In the genomic region with DNA sequence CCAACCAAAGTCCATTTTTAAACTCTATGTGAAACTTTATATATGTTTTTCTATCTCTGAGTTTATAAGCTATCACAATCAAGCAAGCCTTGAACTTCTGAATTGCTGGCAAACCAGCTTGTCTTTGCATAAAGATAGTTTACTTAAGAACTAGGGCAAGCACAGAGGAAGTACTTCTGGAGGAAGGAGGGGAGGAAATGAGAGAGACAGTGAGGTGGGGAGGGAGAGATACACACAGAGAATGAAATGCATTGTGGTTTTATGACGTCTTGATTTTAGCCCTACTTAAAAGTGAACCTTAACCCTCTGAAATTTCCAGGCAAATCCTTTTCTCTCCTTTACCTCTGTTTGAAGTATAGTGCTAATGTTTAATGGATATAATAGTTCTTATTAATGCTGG, we compare ENCODE assay signal across 25 mouse cellular contexts.
DNase-seq lines count a peak whose midpoint lies in the region; ATAC-seq and TF ChIP-seq lines count a peak whose summit lies in the region.
"Had no signal": no experiment of that assay in that cellular context is flagged by ENCODE, and none has a peak within 500 bp of the region (broad histone marks: within the 10 kb centered on the region; RNA-seq: fewer than 3 reads in every experiment).

No protein-coding gene starts in this region.

- H3K36me3 ChIP-seq in hindbrain, postnatal 0 days (ENCODE audit: insufficient read depth, low read length): no peaks in the 10 kb centered on the region
- H3K36me3 ChIP-seq: embryonic facial prominence, embryonic 10.5 days; embryonic facial prominence, embryonic 13.5 days; forebrain, embryonic 12.5 days; forebrain, embryonic 15.5 days; hindbrain, embryonic 10.5 days; hindbrain, embryonic 13.5 days had no signal

- no peak overlapping the region for H3K27ac ChIP-seq in hindbrain, postnatal 0 days
- H3K27ac ChIP-seq: embryonic facial prominence, embryonic 10.5 days; embryonic facial prominence, embryonic 13.5 days; forebrain, embryonic 12.5 days; forebrain, embryonic 15.5 days; heart, adult 2 months; hindbrain, embryonic 10.5 days; hindbrain, embryonic 13.5 days had no signal

- H3K9ac ChIP-seq in hindbrain, postnatal 0 days (replicated peaks; ENCODE audit: low read length): no peak overlapping the region
- H3K9ac ChIP-seq: embryonic facial prominence, embryonic 13.5 days; forebrain, embryonic 12.5 days; forebrain, embryonic 15.5 days; hindbrain, embryonic 13.5 days had no signal

- no peak for TF ChIP-seq CTCF in hindbrain, postnatal 0 days (IDR thresholded peaks at IDR 0.05; ENCODE audit: low read depth)

- peak; percentile 18 for DNase-seq in CD4-positive, CD25-positive, alpha-beta regulatory T cell, adult 2 months (ENCODE audit: low read depth, low spot score)
- DNase-seq in heart, adult 8-10 months (ENCODE audit: low spot score): no peak
- DNase-seq in urinary bladder, postnatal 25 days (ENCODE audit: low spot score): no peak
- DNase-seq in natural killer cell, adult 2 months (ENCODE audit: low spot score in 2 of 2): no peak
- DNase-seq in hindbrain, postnatal 0 days (ENCODE audit: low spot score): no peak
- DNase-seq: adrenal gland, postnatal 10 days; adrenal gland, postnatal 36 days; cerebellum, adult 18-20 months; cerebellum, adult 9-10 months; cerebellum, postnatal 14 days; gastrocnemius, postnatal 25 days; heart, adult 2 months; heart, postnatal 36 days had no signal

- no peak overlapping the region for H3K4me3 ChIP-seq in hindbrain, postnatal 0 days (ENCODE audit: low read length)
- H3K4me3 ChIP-seq: embryonic facial prominence, embryonic 10.5 days; embryonic facial prominence, embryonic 13.5 days; erythroblast, embryonic 14.5 days; forebrain, embryonic 12.5 days; forebrain, embryonic 15.5 days; heart, adult 2 months; hindbrain, embryonic 10.5 days; hindbrain, embryonic 13.5 days had no signal

- H3K27me3 ChIP-seq in hindbrain, postnatal 0 days (ENCODE audit: insufficient read depth, low read length): no peaks in the 10 kb centered on the region
- H3K27me3 ChIP-seq: embryonic facial prominence, embryonic 13.5 days; forebrain, embryonic 12.5 days; forebrain, embryonic 15.5 days; hindbrain, embryonic 13.5 days had no signal

- no peaks in the 10 kb centered on the region for H3K4me1 ChIP-seq in hindbrain, postnatal 0 days (ENCODE audit: insufficient read depth, low read length)
- H3K4me1 ChIP-seq: embryonic facial prominence, embryonic 10.5 days; embryonic facial prominence, embryonic 13.5 days; forebrain, embryonic 12.5 days; forebrain, embryonic 15.5 days; hindbrain, embryonic 10.5 days; hindbrain, embryonic 13.5 days had no signal

- no peaks in the 10 kb centered on the region for H3K9me3 ChIP-seq in hindbrain, postnatal 0 days (ENCODE audit: low read length)
- H3K9me3 ChIP-seq: embryonic facial prominence, embryonic 10.5 days; embryonic facial prominence, embryonic 13.5 days; forebrain, embryonic 12.5 days; forebrain, embryonic 15.5 days; hindbrain, embryonic 10.5 days; hindbrain, embryonic 13.5 days had no signal

- ATAC-seq in CD4-positive, CD25-positive, alpha-beta regulatory T cell, adult 4 months: peak; percentile 47
- ATAC-seq in common myeloid progenitor, adult 5-6 weeks (replicated peaks; ENCODE audit: low read depth, poor library complexity, severe bottlenecking): peak; percentile 72
- peak; percentile 59; the same call in 1 of the 2 replicates for ATAC-seq in megakaryocyte progenitor cell, adult 5-6 weeks (replicated peaks; ENCODE audit: poor library complexity)
- no peak for ATAC-seq in hindbrain, postnatal 0 days
- ATAC-seq: forebrain, embryonic 15.5 days; hindbrain, embryonic 16.5 days had no signal

- WGBS in hindbrain, postnatal 0 days: 77% methylated on average over 1 of the region's 1 CpGs

- H3K4me2 ChIP-seq in hindbrain, postnatal 0 days (ENCODE audit: low read depth, low read length): no peak overlapping the region
- H3K4me2 ChIP-seq: embryonic facial prominence, embryonic 13.5 days; forebrain, embryonic 12.5 days; forebrain, embryonic 15.5 days; heart, embryonic 11.5 days; hindbrain, embryonic 13.5 days had no signal
